In genomic region chr15:82376393-82377138, GRCm38 (mm10) we compare ENCODE assay signal across 8 mouse cellular contexts. TPM values are rescaled to one million over a fixed set of nuclear protein-coding genes. Genes with fewer than 3 reads are reported as not detected.
DNase-seq lines count a peak whose midpoint lies in the region; ATAC-seq and TF ChIP-seq lines count a peak whose summit lies in the region.

No protein-coding gene starts in this region.

- DNase-seq in heart, adult 18-20 months, result peak; percentile 86 to 93
- no peak for DNase-seq in heart, embryonic 10.5 days (ENCODE audit: low spot score)
- peak; percentile 93 for DNase-seq in brain, adult 2 months (ENCODE audit: low read depth, low spot score)
- peak; percentile 77 for DNase-seq in gastrocnemius, postnatal 25 days
- peak; percentile 72 for DNase-seq in kidney, postnatal 0 days (ENCODE audit: low spot score)
- peak; percentile 90 for DNase-seq in lung, postnatal 0 days (ENCODE audit: low spot score)
- DNase-seq in thymus, postnatal 25 days, result no peak

- H3K9ac ChIP-seq in kidney, postnatal 0 days (ENCODE audit: low read depth, low read length), result no peak overlapping the region
- no peak overlapping the region for H3K9ac ChIP-seq in lung, postnatal 0 days (replicated peaks; ENCODE audit: low read depth)

- H3K4me1 ChIP-seq in heart, embryonic 10.5 days, result peaks cover 33% of the 10 kb centered on the region
- peaks cover 12% of the 10 kb centered on the region for H3K4me1 ChIP-seq in kidney, postnatal 0 days (replicated peaks; ENCODE audit: insufficient read depth, low read length)
- peaks cover 7% of the 10 kb centered on the region; the same call in 1 of the 2 replicates for H3K4me1 ChIP-seq in lung, postnatal 0 days (ENCODE audit: insufficient read depth, low read depth, low read length)

- 68% methylated on average over 17 of the region's 17 CpGs for WGBS in heart, embryonic 10.5 days
- 65% methylated on average over 17 of the region's 17 CpGs for WGBS in kidney, postnatal 0 days
- 51% methylated on average over 17 of the region's 17 CpGs for WGBS in lung, postnatal 0 days

- no peak for TF ChIP-seq CTCF in kidney, postnatal 0 days (IDR thresholded peaks at IDR 0.05; ENCODE audit: low read depth)
- no peak for TF ChIP-seq CTCF in lung, postnatal 0 days (IDR thresholded peaks at IDR 0.05)

- 0 out of 2 replicates have a peak, but pooled peaks cover 3% of the 10 kb centered on the region for H3K27me3 ChIP-seq in heart, embryonic 10.5 days (ENCODE audit: insufficient read depth, poor library complexity, severe bottlenecking)
- H3K27me3 ChIP-seq in kidney, postnatal 0 days (ENCODE audit: insufficient read depth, low read length), result no peaks in the 10 kb centered on the region
- no peaks in the 10 kb centered on the region for H3K27me3 ChIP-seq in lung, postnatal 0 days (replicated peaks; ENCODE audit: insufficient read depth, low read length)

- H3K27ac ChIP-seq in heart, embryonic 10.5 days, result no peak overlapping the region
- H3K27ac ChIP-seq in kidney, postnatal 0 days, result peak overlapping the region; percentile 93
- H3K27ac ChIP-seq in lung, postnatal 0 days (ENCODE audit: low read length), result peak overlapping the region; percentile 93

- 0 out of 2 replicates have a peak, but pooled peaks cover 3% of the 10 kb centered on the region for H3K36me3 ChIP-seq in heart, embryonic 10.5 days
- H3K36me3 ChIP-seq in kidney, postnatal 0 days (ENCODE audit: insufficient read depth, low read length), result peaks cover 6% of the 10 kb centered on the region; the same call in 1 of the 2 replicates
- no peaks in the 10 kb centered on the region for H3K36me3 ChIP-seq in lung, postnatal 0 days (ENCODE audit: insufficient read depth, low read length)

- H3K4me2 ChIP-seq in kidney, postnatal 0 days (ENCODE audit: low read length), result no peak overlapping the region; the same call in 1 of the 2 replicates
- H3K4me2 ChIP-seq in lung, postnatal 0 days (replicated peaks; ENCODE audit: low read depth, low read length), result no peak overlapping the region

- no peaks in the 10 kb centered on the region for H3K9me3 ChIP-seq in heart, embryonic 10.5 days
- no peaks in the 10 kb centered on the region for H3K9me3 ChIP-seq in kidney, postnatal 0 days (replicated peaks; ENCODE audit: low read length)
- H3K9me3 ChIP-seq in lung, postnatal 0 days (ENCODE audit: low read length), result no peaks in the 10 kb centered on the region

- no peak overlapping the region for H3K4me3 ChIP-seq in heart, embryonic 10.5 days
- no peak overlapping the region for H3K4me3 ChIP-seq in kidney, postnatal 0 days (replicated peaks; ENCODE audit: low read depth, low read length)
- H3K4me3 ChIP-seq in lung, postnatal 0 days (ENCODE audit: low read depth, low read length), result no peak overlapping the region

- no peak for ATAC-seq in kidney, postnatal 0 days (replicated peaks; ENCODE audit: low FRiP score, low read depth)
- ATAC-seq in lung, postnatal 0 days, result peak; percentile 56
- no peak for ATAC-seq in erythroblast, adult 5-6 weeks (replicated peaks; ENCODE audit: low FRiP score, poor library complexity, severe bottlenecking)

- TF ChIP-seq EP300 in lung, postnatal 0 days (IDR thresholded peaks at IDR 0.05), result peak; percentile 85

RNA-seq across cellular contexts. Expression of gene Cyp2d22, which starts 3.5 kb away (rescaled TPM):
- 10 to 100 TPM; 25.8 to 30.1 TPM for total RNA-seq in heart, adult 18-20 months (2021)
- polyA plus RNA-seq in heart, embryonic 10.5 days (2016; fragmentation: Nextera tagmentation; extraction: Ambion mirVana), result 3.2 and 3.9 TPM in 2 replicates
- total RNA-seq in gastrocnemius, postnatal 25 days (2021), result 10 to 100 TPM; 11.7 to 13.3 TPM
- 12.8 and 16.7 TPM in 2 replicates for polyA plus RNA-seq in kidney, postnatal 0 days (2015; fragmentation: Nextera tagmentation; extraction: Ambion mirVana)
- 13.3 and 14.2 TPM in 2 replicates for polyA plus RNA-seq in lung, postnatal 0 days (2015; fragmentation: Nextera tagmentation; extraction: Ambion mirVana)
- total RNA-seq in erythroblast, adult 5-6 weeks (2015; ENCODE audit: low replicate concordance), result not detected in 2 replicates
- 0.26 TPM in 1 of 2 replicates, not detected in the other for total RNA-seq in erythroblast, adult 5-6 weeks (2017; ENCODE audit: low replicate concordance)

RNA-seq across cellular contexts. Expression of gene Cyp2d11, which starts 17.3 kb away (rescaled TPM):
- total RNA-seq in heart, adult 18-20 months (2021), result not detected
- polyA plus RNA-seq in heart, embryonic 10.5 days (2016; fragmentation: Nextera tagmentation; extraction: Ambion mirVana), result not detected in 2 replicates
- total RNA-seq in gastrocnemius, postnatal 25 days (2021), result under 1 TPM in 1 of 2 experiments, not detected in 1; 0.27 TPM
- not detected in 2 replicates for polyA plus RNA-seq in kidney, postnatal 0 days (2015; fragmentation: Nextera tagmentation; extraction: Ambion mirVana)
- polyA plus RNA-seq in lung, postnatal 0 days (2015; fragmentation: Nextera tagmentation; extraction: Ambion mirVana), result not detected in 2 replicates
- total RNA-seq in erythroblast, adult 5-6 weeks (2015; ENCODE audit: low replicate concordance), result not detected in 2 replicates
- not detected in 2 replicates for total RNA-seq in erythroblast, adult 5-6 weeks (2017; ENCODE audit: low replicate concordance)

RNA-seq across cellular contexts. Expression of gene Ndufa6, which starts 22.4 kb away (rescaled TPM):
- total RNA-seq in heart, adult 18-20 months (2021), result 100 to 1,000 TPM; 750 to 751 TPM
- polyA plus RNA-seq in heart, embryonic 10.5 days (2016; fragmentation: Nextera tagmentation; extraction: Ambion mirVana), result 351 and 390 TPM in 2 replicates
- 100 to 1,000 TPM; 489 to 502 TPM for total RNA-seq in gastrocnemius, postnatal 25 days (2021)
- polyA plus RNA-seq in kidney, postnatal 0 days (2015; fragmentation: Nextera tagmentation; extraction: Ambion mirVana), result 793 and 923 TPM in 2 replicates
- 439 and 454 TPM in 2 replicates for polyA plus RNA-seq in lung, postnatal 0 days (2015; fragmentation: Nextera tagmentation; extraction: Ambion mirVana)
- 34.2 and 88.6 TPM in 2 replicates for total RNA-seq in erythroblast, adult 5-6 weeks (2015; ENCODE audit: low replicate concordance)
- 55.3 and 85.6 TPM in 2 replicates for total RNA-seq in erythroblast, adult 5-6 weeks (2017; ENCODE audit: low replicate concordance)

RNA-seq across cellular contexts. Expression of gene Cyp2d10, which starts 30.4 kb away (rescaled TPM):
- not detected for total RNA-seq in heart, adult 18-20 months (2021)
- polyA plus RNA-seq in heart, embryonic 10.5 days (2016; fragmentation: Nextera tagmentation; extraction: Ambion mirVana), result 0.75 TPM in 1 of 2 replicates, not detected in the other
- total RNA-seq in gastrocnemius, postnatal 25 days (2021), result not detected
- polyA plus RNA-seq in kidney, postnatal 0 days (2015; fragmentation: Nextera tagmentation; extraction: Ambion mirVana), result 0.12 TPM in 1 of 2 replicates, not detected in the other
- polyA plus RNA-seq in lung, postnatal 0 days (2015; fragmentation: Nextera tagmentation; extraction: Ambion mirVana), result not detected in 2 replicates
- not detected in 2 replicates for total RNA-seq in erythroblast, adult 5-6 weeks (2015; ENCODE audit: low replicate concordance)
- not detected in 2 replicates for total RNA-seq in erythroblast, adult 5-6 weeks (2017; ENCODE audit: low replicate concordance)

RNA-seq across cellular contexts. Expression of gene Smdt1, which starts 37.8 kb away (rescaled TPM):
- total RNA-seq in heart, adult 18-20 months (2021), result 100 to 1,000 TPM; 185 to 222 TPM
- polyA plus RNA-seq in heart, embryonic 10.5 days (2016; fragmentation: Nextera tagmentation; extraction: Ambion mirVana), result 294 and 304 TPM in 2 replicates
- 100 to 1,000 TPM; 126 to 130 TPM for total RNA-seq in gastrocnemius, postnatal 25 days (2021)
- polyA plus RNA-seq in kidney, postnatal 0 days (2015; fragmentation: Nextera tagmentation; extraction: Ambion mirVana), result 375 and 378 TPM in 2 replicates
- polyA plus RNA-seq in lung, postnatal 0 days (2015; fragmentation: Nextera tagmentation; extraction: Ambion mirVana), result 241 and 276 TPM in 2 replicates
- total RNA-seq in erythroblast, adult 5-6 weeks (2015; ENCODE audit: low replicate concordance), result 91.5 and 150 TPM in 2 replicates
- total RNA-seq in erythroblast, adult 5-6 weeks (2017; ENCODE audit: low replicate concordance), result 42.7 and 69.4 TPM in 2 replicates

Comparison
In these comparisons a context has a peak if more than half of its experiments do, and no peak if none do; other contexts are left out.
1. DNase-seq: peak in heart, adult 18-20 months (2 of 2), brain, adult 2 months (single experiment), gastrocnemius, postnatal 25 days (single experiment), kidney, postnatal 0 days (single experiment) and lung, postnatal 0 days (single experiment); none in heart, embryonic 10.5 days (single experiment) and thymus, postnatal 25 days (single experiment).
2. RNA of gene Cyp2d22, which starts 3.5 kb away (total RNA-seq): 25.8 to 30.1 TPM in heart, adult 18-20 months and 11.7 to 13.3 TPM in gastrocnemius, postnatal 25 days; 0.26 TPM in erythroblast, adult 5-6 weeks; every median in the first group is over 10 times any median in the second.
3. RNA of gene Ndufa6, which starts 22.4 kb away (total RNA-seq): 750 to 751 TPM in heart, adult 18-20 months and 489 to 502 TPM in gastrocnemius, postnatal 25 days; 34.2 to 88.6 TPM in erythroblast, adult 5-6 weeks; every median in the first group is over 4 times any median in the second.